Mouse (Mus musculus) myocyte (in vitro differentiated cells): ENCODE data around the gene Asap2. TPM values are rescaled to one million over a fixed set of nuclear protein-coding genes. Genes with fewer than 3 reads are reported as not detected.

ENCODE experiments used
- H3K27me3 ChIP-seq: one replicate; pipeline ENCODE4 v1.6.1; 2011; ENCODE audit not compliant: control insufficient read depth, insufficient read depth, insufficient read length
- H3K36me3 ChIP-seq: one replicate; pipeline ENCODE4 v1.6.1; 2011; ENCODE audit not compliant: control insufficient read depth, insufficient read depth
- H3K4me2 ChIP-seq: one replicate; pipeline ENCODE4 v1.6.1; 2011; ENCODE audit warnings: low read depth, control low read depth
- H3K4me3 ChIP-seq: one replicate; pipeline ENCODE4 v1.5.1; 2011; ENCODE audit warnings: mild to moderate bottlenecking, control low read depth, moderate library complexity
- H3K79me2 ChIP-seq: one replicate; pipeline ENCODE4 v1.6.1; 2011; ENCODE audit not compliant: control insufficient read depth, insufficient read depth
- H3ac ChIP-seq: one replicate; pipeline ENCODE4 v1.6.1; 2011; ENCODE audit not compliant: control insufficient read depth, insufficient read length
- CEBPB ChIP-seq: IDR thresholded peaks from 2 replicates; pipeline ENCODE4 v1.6.1; 2011; ENCODE audit warnings: mild to moderate bottlenecking, moderate library complexity; ENCODE audit not compliant: poor library complexity, insufficient read depth, severe bottlenecking
- E2F4 ChIP-seq: IDR thresholded peaks from one replicate; pipeline ENCODE4 v1.6.1; 2011; ENCODE audit warnings: mild to moderate bottlenecking, control low read depth, moderate library complexity; ENCODE audit not compliant: insufficient read depth
- MAX ChIP-seq: IDR thresholded peaks from one replicate; pipeline ENCODE4 v1.6.1; 2011; ENCODE audit warnings: low read depth, mild to moderate bottlenecking, control low read depth
- MYOD1 ChIP-seq, 3 experiments: IDR thresholded peaks; one replicate each; pipeline ENCODE4 v1.6.1; 2011; ENCODE audit warnings: control low read depth in 2 of 3, low read depth in 2 of 3, mild to moderate bottlenecking in 2 of 3, moderate library complexity in 1 of 3; ENCODE audit not compliant: insufficient read length in 2 of 3, control insufficient read depth in 1 of 3
- MYOG ChIP-seq, 3 experiments: IDR thresholded peaks; one replicate each; pipeline ENCODE4 v1.6.1; 2011; ENCODE audit warnings: control low read depth in 2 of 3, low read depth in 2 of 3, mild to moderate bottlenecking in 2 of 3; ENCODE audit not compliant: insufficient read length in 2 of 3, control insufficient read depth in 1 of 3, insufficient read depth in 1 of 3
- POLR2A ChIP-seq: IDR thresholded peaks from one replicate; pipeline ENCODE4 v1.6.1; 2011; ENCODE audit warnings: low read depth, mild to moderate bottlenecking, control low read depth, moderate library complexity; ENCODE audit not compliant: insufficient read length
- POLR2AphosphoS2 ChIP-seq: IDR thresholded peaks from one replicate; pipeline ENCODE4 v1.6.1; 2011; ENCODE audit warnings: low read depth, control low read depth; ENCODE audit not compliant: insufficient read length
- REST ChIP-seq: IDR thresholded peaks from one replicate; pipeline ENCODE4 v1.6.1; 2011; ENCODE audit warnings: mild to moderate bottlenecking, control low read depth, moderate library complexity; ENCODE audit not compliant: insufficient read depth, insufficient read length
- SRF ChIP-seq: IDR thresholded peaks from one replicate; pipeline ENCODE4 v1.6.1; 2011; ENCODE audit warnings: low read depth; ENCODE audit not compliant: control insufficient read depth, insufficient read length
- TCF12 ChIP-seq: IDR thresholded peaks from one replicate; pipeline ENCODE4 v1.6.1; 2011; ENCODE audit warnings: mild to moderate bottlenecking, control low read depth; ENCODE audit not compliant: poor library complexity, insufficient read depth, severe bottlenecking
- TCF3 ChIP-seq: IDR thresholded peaks from one replicate; pipeline ENCODE4 v1.6.1; 2011; ENCODE audit warnings: low read depth, control low read depth; ENCODE audit not compliant: insufficient read length
- USF1 ChIP-seq: IDR thresholded peaks from one replicate; pipeline ENCODE4 v1.6.1; 2011; ENCODE audit warnings: low read depth, mild to moderate bottlenecking, control low read depth, moderate library complexity
- polyA plus RNA-seq: library from polyadenylated mRNA; unstranded; fragments of >200 nt; fragmentation: generic; extraction: Trizol; gene quantifications from one replicate; pipeline ENCODE4 v1.2.1, GENCODE M21; 2012; ENCODE audit warnings: missing spikeins

Asap2 gene
- polyA plus RNA-seq, 1 experiment, result 3.2 TPM

GRCm38 (mm10) chr12:21209273-21209672, 219.0 kb downstream of the Asap2 start:
- no peak overlapping the region for H3ac ChIP-seq
- H3K4me3 ChIP-seq, result no peak overlapping the region
- no peaks in the 10 kb centered on the region for H3K36me3 ChIP-seq
- no peaks in the 10 kb centered on the region for H3K79me2 ChIP-seq
- TF ChIP-seq MAX (no peak), MYOD1 (IDR thresholded peaks at IDR 0.05; ENCODE audit: control insufficient read depth in 1 of 3, insufficient read length in 2 of 3, low read depth in 2 of 3) (no peak), E2F4 (no peak), POLR2AphosphoS2 (no peak), TCF3 (no peak), REST (no peak), USF1 (no peak), TCF12 (no peak), POLR2A (no peak), SRF (no peak), CEBPB (no peak), MYOG (IDR thresholded peaks at IDR 0.05; ENCODE audit: control insufficient read depth in 1 of 3, insufficient read depth in 1 of 3, insufficient read length in 2 of 3, low read depth in 2 of 3) (no peak)
- no peaks in the 10 kb centered on the region for H3K27me3 ChIP-seq
- H3K4me2 ChIP-seq, result no peak overlapping the region

DNA sequence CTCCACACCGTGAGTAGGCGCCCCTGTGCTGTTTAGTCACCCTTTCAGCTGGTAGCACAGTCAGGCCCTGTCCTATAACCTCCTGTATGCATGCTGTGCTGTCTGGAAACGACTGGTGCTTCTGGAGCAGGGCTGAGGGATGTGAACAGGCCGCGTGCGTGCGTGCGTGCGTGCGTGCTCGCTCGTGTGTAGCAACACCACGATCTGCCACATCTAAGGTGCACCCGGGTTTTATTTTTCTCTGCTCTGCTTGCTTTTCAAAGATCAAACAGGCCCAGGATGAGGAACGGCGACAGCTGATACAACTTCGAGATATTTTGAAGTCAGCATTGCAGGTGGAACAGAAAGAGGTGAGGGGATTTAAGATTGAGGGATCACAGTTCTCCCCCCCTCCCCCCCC, 222.6 kb downstream of the Asap2 start:
- Histone ChIP-seq H3K4me3 (no peak overlapping the region), H3K79me2 (no peaks in the 10 kb centered on the region), H3K4me2 (no peak overlapping the region), H3K36me3 (no peaks in the 10 kb centered on the region), H3K27me3 (no peaks in the 10 kb centered on the region), H3ac (no peak overlapping the region)
- no peak for TF ChIP-seq TCF12
- no peak for TF ChIP-seq POLR2A
- no peak for TF ChIP-seq MYOG (IDR thresholded peaks at IDR 0.05; ENCODE audit: control insufficient read depth in 1 of 3, insufficient read depth in 1 of 3, insufficient read length in 2 of 3, low read depth in 2 of 3)
- TF ChIP-seq MYOD1 (IDR thresholded peaks at IDR 0.05; ENCODE audit: control insufficient read depth in 1 of 3, insufficient read length in 2 of 3, low read depth in 2 of 3), result no peak
- TF ChIP-seq E2F4, result no peak
- no peak for TF ChIP-seq MAX

GRCm38 (mm10) chr12:21214551-21215165, 224.4 kb downstream of the Asap2 start:
- Histone ChIP-seq H3K4me3 (no peak overlapping the region), H3K4me2 (no peak overlapping the region), H3ac (no peak overlapping the region), H3K27me3 (no peaks in the 10 kb centered on the region), H3K79me2 (no peaks in the 10 kb centered on the region), H3K36me3 (no peaks in the 10 kb centered on the region)
- no peak for TF ChIP-seq E2F4
- TF ChIP-seq MAX, result no peak
- TF ChIP-seq TCF12, result no peak
- TF ChIP-seq POLR2A, result no peak
- no peak for TF ChIP-seq CEBPB
- no peak for TF ChIP-seq USF1
- no peak for TF ChIP-seq POLR2AphosphoS2
- TF ChIP-seq REST, result no peak
- no peak for TF ChIP-seq SRF
- no peak for TF ChIP-seq TCF3
- TF ChIP-seq MYOD1 (IDR thresholded peaks at IDR 0.05; ENCODE audit: control insufficient read depth in 1 of 3, insufficient read length in 2 of 3, low read depth in 2 of 3), result no peak
- no peak for TF ChIP-seq MYOG (IDR thresholded peaks at IDR 0.05; ENCODE audit: control insufficient read depth in 1 of 3, insufficient read depth in 1 of 3, insufficient read length in 2 of 3, low read depth in 2 of 3)

DNA sequence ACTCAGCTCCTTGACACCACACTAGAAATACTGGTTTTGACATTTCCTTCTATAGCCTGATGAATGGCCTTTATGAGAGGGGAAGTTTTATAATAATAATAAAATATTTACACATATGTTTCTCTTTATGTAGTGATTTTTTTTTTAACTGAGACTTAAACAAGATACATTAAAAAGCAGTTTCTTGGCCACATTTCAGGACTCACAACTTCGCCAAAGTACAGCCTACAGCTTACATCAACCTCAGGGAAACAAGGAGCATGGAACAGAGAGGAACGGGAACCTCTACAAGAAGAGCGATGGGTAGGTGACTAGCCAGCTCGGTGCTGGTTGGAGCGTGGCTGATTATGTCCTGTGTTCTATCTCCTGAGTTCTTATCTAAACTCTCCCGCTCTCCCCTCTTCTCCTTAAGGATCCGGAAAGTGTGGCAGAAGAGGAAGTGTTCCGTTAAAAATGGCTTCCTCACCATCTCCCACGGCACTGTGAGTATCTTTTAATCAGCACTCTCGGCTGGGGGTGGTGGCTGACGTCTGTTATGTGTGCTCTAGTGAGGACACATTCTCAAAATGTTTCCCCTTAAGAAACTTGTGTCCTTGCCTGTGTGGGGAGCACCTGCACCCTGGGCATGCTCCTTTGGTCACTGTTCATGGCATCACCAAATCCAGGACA, 227.7 kb downstream of the Asap2 start:
- Histone ChIP-seq H3K36me3 (no peaks in the 10 kb centered on the region), H3K79me2 (no peaks in the 10 kb centered on the region)
- TF ChIP-seq POLR2AphosphoS2 (no peak), REST (no peak), CEBPB (no peak), SRF (no peak), MAX (no peak), MYOD1 (IDR thresholded peaks at IDR 0.05; ENCODE audit: control insufficient read depth in 1 of 3, insufficient read length in 2 of 3, low read depth in 2 of 3) (no peak), TCF3 (no peak), USF1 (no peak), E2F4 (no peak), POLR2A (no peak)

More for the DNA sequence above, 227.7 kb downstream of the Asap2 start:
- no peak overlapping the region for H3K4me2 ChIP-seq
- no peak overlapping the region for H3K4me3 ChIP-seq
- no peaks in the 10 kb centered on the region for H3K27me3 ChIP-seq
- no peak overlapping the region for H3ac ChIP-seq
